Mouse (Mus musculus): Measurements from ENCODE around the gene Mst1r. TPM values are rescaled to one million over a fixed set of nuclear protein-coding genes. Genes with fewer than 3 reads are reported as not detected.

The Mst1r gene
- polyA plus RNA-seq, 1 experiment from 2014 or later, result 1.3 TPM

DNA sequence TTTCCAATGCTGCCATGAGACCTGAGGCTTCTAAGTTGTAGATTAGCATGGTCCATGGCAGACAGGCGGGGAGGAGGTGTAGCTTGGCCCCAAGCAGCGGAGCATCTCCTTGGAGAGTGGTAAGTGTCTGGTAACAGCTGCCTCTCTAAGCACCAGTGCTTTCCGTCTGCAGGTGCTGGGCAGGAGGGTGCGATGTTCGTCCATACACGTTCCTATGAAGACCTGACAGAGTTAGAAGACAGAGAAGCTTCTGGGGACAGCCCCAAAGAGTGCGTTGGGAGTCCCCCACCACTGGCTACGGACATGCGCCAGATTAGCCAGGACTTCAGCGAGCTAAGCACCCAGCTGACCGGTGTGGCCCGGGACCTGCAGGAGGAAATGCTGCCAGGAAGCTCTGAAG, 6.8 kb upstream of the Mst1r start:
- 65% methylated on average over 12 of the region's 12 CpGs for WGBS
- Histone ChIP-seq H3K9ac (no peak overlapping the region), H3K27me3 (peaks cover 42% of the 10 kb centered on the region), H3K4me1 (peaks cover 14% of the 10 kb centered on the region), H3K4me3 (replicated peaks) (no peak overlapping the region), H3K9me3 (no peaks in the 10 kb centered on the region), H3K36me3 (replicated peaks) (peaks cover 5% of the 10 kb centered on the region; the same call in 1 of the 2 replicates), H3K4me2 (no peak overlapping the region), H3K27ac (no peak overlapping the region)
- no peak for ATAC-seq (ENCODE audit: low FRiP score)

DNA sequence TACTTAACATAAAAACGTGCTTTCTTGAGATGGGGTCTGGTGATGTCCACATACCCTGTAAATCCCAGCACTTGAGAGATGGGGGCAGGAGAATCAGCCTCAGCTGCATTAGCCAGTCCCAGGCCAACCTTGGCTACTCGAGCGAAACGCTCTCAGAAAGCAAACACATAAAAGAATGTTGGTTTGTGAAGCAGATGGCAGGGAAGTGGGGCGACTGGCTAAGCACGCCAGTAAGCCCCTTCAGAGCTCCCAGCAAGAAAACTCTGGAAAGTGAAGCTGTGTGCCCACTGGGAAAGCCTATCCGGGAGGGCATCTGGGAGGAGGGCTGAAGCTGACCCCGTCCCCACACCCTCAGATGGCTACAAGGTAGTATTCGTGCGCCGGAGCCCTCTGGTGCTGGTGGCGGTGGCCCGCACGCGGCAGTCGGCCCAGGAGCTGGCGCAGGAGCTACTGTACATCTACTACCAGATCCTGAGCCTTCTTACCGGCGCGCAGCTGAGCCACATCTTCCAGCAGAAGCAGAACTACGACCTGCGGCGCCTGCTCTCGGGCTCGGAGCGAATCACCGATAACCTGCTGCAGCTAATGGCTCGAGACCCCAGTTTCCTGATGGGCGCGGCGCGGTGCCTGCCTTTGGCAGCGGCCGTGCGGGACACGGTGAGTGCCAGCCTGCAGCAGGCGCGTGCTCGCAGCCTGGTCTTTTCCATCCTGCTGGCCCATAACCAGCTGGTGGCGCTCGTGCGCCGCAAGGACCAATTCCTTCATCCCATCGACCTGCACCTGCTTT, 5.6 kb upstream of the Mst1r start:
- peaks cover 14% of the 10 kb centered on the region for H3K4me1 ChIP-seq
- peaks cover 49% of the 10 kb centered on the region for H3K27me3 ChIP-seq
- H3K27ac ChIP-seq, result 0 out of 2 replicates have a peak overlapping the region, but pooled peaks have one; percentile 31
- peak; percentile 54 for ATAC-seq (ENCODE audit: low FRiP score)
- 2% methylated on average over 44 of the region's 44 CpGs for WGBS
- H3K4me3 ChIP-seq (replicated peaks), result peak overlapping the region; percentile 31
- no peaks in the 10 kb centered on the region for H3K9me3 ChIP-seq
- peaks cover 5% of the 10 kb centered on the region; the same call in 1 of the 2 replicates for H3K36me3 ChIP-seq (replicated peaks)
- peak overlapping the region; percentile 57 for H3K4me2 ChIP-seq
- H3K9ac ChIP-seq, result peak overlapping the region; percentile 51

DNA sequence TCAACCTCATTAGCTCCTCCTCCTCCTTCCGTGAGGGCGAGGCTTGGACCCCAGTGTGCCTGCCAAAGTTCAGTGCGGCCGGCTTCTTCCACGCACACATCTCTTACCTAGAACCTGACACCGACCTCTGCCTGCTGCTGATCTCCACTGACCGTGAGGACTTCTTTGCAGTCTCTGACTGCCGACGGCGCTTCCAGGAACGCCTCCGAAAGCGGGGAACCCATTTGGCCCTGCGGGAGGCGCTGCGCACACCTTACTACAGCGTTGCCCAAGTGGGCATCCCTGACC, 5.1 kb upstream of the Mst1r start:
- Histone ChIP-seq H3K27me3 (peaks cover 53% of the 10 kb centered on the region), H3K4me1 (peaks cover 19% of the 10 kb centered on the region), H3K9ac (no peak overlapping the region), H3K36me3 (replicated peaks) (peaks cover 5% of the 10 kb centered on the region; the same call in 1 of the 2 replicates), H3K27ac (no peak overlapping the region), H3K4me2 (peak overlapping the region; percentile 57), H3K9me3 (no peaks in the 10 kb centered on the region), H3K4me3 (replicated peaks) (peak overlapping the region; percentile 31)
- 9% methylated on average over 17 of the region's 17 CpGs for WGBS
- ATAC-seq (ENCODE audit: low FRiP score), result no peak; the same call in 1 of the 2 replicates

DNA sequence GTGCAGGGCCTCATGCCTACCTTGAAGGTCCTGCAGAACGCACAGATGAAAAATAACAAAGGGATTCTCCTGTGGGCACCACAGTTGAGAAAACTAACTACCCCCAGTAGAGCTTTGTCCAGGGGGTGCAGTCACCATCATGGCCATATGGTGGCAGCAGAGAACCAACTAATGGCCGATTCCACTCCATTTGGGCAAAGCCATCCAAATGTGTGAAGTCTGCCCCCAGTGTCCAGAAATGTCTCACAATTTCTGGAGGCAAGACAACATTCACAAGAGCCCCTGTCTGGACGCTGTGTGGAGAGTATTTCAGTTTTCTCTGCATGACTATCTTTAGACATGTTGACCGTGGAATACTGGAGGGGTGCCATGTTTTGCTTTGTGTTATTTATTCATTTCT, 1.9 kb upstream of the Mst1r start:
- WGBS, result 7% methylated on average over 4 of the region's 4 CpGs
- Histone ChIP-seq H3K9me3 (no peaks in the 10 kb centered on the region), H3K4me2 (no peak overlapping the region), H3K4me1 (peaks cover 46% of the 10 kb centered on the region), H3K4me3 (replicated peaks) (no peak overlapping the region), H3K27ac (no peak overlapping the region), H3K27me3 (peaks cover 62% of the 10 kb centered on the region), H3K36me3 (replicated peaks) (0 out of 2 replicates have a peak, but pooled peaks cover 5% of the 10 kb centered on the region), H3K9ac (no peak overlapping the region)
- ATAC-seq (ENCODE audit: low FRiP score), result peak; percentile 56

DNA sequence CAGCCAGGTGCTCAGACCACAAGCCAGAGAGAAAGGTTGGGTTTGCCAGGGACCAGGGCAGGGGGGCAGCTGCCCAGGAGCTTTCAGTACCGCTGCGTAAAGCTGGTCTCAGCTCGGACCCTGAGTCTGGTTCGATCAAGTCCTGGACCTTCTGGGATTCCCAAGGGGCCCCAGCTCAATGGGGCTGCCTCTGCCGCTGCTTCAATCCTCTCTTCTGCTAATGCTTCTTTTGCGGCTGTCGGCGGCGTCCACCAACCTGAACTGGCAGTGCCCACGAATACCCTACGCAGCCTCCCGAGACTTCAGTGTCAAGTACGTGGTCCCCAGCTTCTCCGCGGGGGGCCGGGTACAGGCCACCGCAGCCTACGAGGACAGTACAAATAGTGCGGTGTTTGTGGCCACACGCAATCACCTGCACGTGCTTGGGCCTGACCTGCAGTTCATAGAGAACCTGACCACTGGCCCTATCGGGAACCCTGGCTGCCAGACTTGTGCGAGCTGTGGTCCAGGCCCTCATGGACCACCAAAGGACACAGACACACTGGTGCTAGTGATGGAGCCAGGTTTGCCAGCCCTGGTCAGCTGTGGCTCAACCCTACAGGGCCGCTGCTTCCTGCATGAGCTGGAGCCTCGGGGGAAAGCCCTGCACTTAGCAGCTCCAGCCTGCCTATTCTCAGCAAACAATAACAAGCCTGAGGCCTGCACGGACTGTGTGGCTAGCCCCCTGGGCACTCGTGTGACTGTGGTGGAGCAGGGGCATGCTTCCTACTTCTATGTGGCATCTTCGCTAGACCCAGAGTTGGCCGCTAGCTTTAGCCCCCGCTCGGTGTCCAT, 511 bp downstream of the Mst1r start:
- Histone ChIP-seq H3K4me3 (replicated peaks) (peak overlapping the region; percentile 22), H3K4me2 (peak overlapping the region; percentile 53), H3K27me3 (peaks cover 39% of the 10 kb centered on the region), H3K9me3 (no peaks in the 10 kb centered on the region), H3K4me1 (peaks cover 31% of the 10 kb centered on the region), H3K36me3 (replicated peaks) (no peaks in the 10 kb centered on the region), H3K27ac (no peak overlapping the region), H3K9ac (peak overlapping the region; percentile 8; the same call in 1 of the 2 replicates)
- 0 out of 2 replicates have a peak, but pooled peaks have one; percentile 12 for ATAC-seq (ENCODE audit: low FRiP score)
- 53% methylated on average over 31 of the region's 31 CpGs for WGBS

DNA sequence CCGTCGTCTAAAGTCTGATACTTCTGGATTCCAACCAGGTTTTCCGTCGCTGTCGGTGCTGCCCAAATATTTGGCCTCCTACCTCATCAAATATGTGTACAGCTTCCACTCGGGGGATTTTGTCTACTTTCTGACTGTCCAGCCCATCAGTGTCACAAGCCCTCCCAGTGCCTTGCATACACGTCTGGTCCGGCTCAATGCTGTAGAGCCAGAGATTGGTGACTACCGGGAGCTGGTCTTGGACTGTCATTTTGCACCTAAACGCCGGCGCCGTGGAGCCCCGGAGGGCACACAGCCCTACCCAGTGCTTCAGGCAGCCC, 1.1 kb downstream of the Mst1r start:
- Histone ChIP-seq H3K4me1 (peaks cover 31% of the 10 kb centered on the region), H3K4me3 (replicated peaks) (no peak overlapping the region), H3K27ac (no peak overlapping the region), H3K36me3 (replicated peaks) (no peaks in the 10 kb centered on the region), H3K9me3 (no peaks in the 10 kb centered on the region), H3K9ac (no peak overlapping the region), H3K27me3 (peaks cover 33% of the 10 kb centered on the region), H3K4me2 (no peak overlapping the region)
- ATAC-seq (ENCODE audit: low FRiP score), result no peak
- 88% methylated on average over 14 of the region's 14 CpGs for WGBS

DNA sequence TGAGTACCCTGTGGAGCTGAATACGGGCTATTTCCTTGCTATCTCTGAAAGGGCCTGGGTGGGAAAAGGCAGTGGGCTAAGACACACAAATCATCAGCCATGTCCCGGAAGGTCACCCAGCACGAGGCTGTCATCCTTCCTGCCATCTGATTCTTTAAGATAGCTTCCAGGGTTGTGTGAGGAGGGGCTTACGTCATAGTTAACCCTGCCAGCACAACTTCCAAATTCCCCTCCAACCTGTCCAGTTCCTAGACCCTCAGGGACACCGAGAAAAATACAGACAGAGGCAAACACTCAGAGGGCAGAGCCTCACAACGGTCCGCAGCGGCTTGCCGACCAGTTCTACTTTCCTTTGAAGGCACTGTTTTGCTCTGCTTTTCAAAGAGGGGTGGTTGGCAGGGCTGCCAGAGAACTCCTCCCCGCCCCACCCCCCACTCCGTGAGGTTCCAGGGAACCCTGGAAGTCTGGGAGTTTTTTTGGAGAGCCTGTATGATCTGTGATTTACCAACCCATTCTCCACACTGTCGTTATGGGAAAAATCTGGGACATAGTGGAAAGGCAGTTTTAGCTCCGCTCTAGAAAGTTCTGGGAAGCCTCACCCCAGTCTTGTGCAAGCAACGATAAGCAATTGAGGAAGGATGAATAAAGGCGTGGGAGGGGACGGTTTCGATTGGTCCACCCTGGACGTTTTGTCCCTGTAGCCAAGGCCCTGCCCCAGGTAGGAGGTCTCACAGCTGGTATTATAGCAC, 1.9 kb downstream of the Mst1r start:
- Histone ChIP-seq H3K36me3 (replicated peaks) (no peaks in the 10 kb centered on the region), H3K4me2 (peak overlapping the region; percentile 8; the same call in 1 of the 2 replicates), H3K9ac (0 out of 2 replicates have a peak overlapping the region, but pooled peaks have one; percentile 21), H3K27ac (no peak overlapping the region), H3K4me3 (replicated peaks) (no peak overlapping the region), H3K4me1 (peaks cover 31% of the 10 kb centered on the region), H3K9me3 (no peaks in the 10 kb centered on the region), H3K27me3 (peaks cover 27% of the 10 kb centered on the region)
- 31% methylated on average over 18 of the region's 18 CpGs for WGBS
- ATAC-seq (ENCODE audit: low FRiP score), result no peak

DNA sequence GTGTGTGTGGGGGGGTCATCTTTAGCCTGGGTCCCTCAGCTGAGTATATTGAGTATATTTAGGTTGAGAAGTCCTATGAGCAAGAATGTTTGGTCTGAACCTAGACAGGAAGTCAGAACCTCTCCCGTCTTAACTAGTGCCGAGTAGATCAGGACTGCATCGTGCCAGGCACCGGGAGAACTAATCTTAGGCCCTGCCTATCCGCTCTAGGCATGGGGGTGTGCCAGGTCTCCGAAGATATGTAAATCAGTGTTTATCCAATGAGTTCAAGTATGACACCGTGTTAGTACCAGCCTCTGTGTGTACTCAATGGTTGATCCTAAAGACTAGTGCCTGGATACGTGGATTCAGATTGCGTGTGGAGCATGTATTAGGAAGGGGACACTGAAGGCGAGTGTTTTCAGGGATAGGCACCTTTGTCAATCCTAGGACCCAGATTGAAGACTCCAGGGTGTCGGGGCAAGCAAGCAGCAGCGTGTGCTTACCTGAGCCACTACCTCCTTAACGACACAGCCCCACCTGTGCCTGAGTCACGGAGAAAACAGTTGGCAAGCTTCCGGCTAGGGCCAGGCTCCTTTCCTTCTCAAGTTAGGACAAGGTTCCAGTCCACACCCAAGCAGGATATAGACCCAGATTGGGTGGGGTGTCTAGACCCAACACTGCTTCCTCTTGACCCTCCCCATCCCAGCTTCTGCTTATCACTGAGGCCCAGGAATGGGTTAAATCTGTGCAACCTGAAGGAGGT, 3.5 kb downstream of the Mst1r start:
- H3K36me3 ChIP-seq (replicated peaks), result no peaks in the 10 kb centered on the region
- ATAC-seq (ENCODE audit: low FRiP score), result no peak
- H3K27me3 ChIP-seq, result peaks cover 30% of the 10 kb centered on the region
- no peak overlapping the region for H3K9ac ChIP-seq
- H3K9me3 ChIP-seq, result no peaks in the 10 kb centered on the region
- H3K4me1 ChIP-seq, result peaks cover 31% of the 10 kb centered on the region
- no peak overlapping the region for H3K4me2 ChIP-seq
- no peak overlapping the region for H3K4me3 ChIP-seq (replicated peaks)
- H3K27ac ChIP-seq, result no peak overlapping the region
- WGBS, result 91% methylated on average over 15 of the region's 15 CpGs

DNA sequence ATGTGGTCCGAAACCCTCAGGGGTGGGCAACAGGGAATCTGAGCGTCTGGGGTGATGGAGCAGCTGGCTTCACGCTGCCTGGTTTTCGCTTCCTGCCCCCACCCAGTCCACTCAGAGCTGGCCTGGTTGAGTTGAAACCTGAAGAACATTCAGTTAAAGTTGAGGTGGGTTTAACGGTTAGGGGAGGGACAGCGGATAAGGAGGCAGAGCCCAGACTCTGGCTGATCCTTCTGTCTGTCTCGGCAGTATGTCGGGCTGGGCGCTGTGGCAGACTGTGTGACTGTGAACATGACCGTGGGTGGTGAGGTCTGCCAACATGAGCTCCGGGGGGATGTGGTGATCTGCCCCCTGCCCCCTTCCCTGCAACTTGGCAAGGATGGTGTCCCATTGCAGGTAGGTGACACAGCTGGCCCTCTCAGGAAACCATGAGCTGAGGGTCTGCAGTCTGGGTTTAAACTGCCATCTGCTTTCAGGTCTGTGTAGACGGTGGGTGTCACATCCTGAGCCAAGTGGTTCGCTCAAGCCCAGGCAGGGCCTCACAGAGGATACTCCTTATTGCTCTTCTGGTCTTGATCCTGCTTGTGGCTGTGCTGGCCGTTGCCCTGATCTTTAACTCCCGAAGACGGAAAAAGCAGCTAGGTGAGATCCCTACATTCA, 8.2 kb downstream of the Mst1r start:
- Histone ChIP-seq H3K36me3 (replicated peaks) (no peaks in the 10 kb centered on the region), H3K4me2 (no peak overlapping the region), H3K4me1 (peaks cover 9% of the 10 kb centered on the region), H3K4me3 (replicated peaks) (no peak overlapping the region), H3K9ac (no peak overlapping the region), H3K27ac (no peak overlapping the region), H3K9me3 (no peaks in the 10 kb centered on the region), H3K27me3 (0 out of 2 replicates have a peak, but pooled peaks cover 4% of the 10 kb centered on the region)
- 83% methylated on average over 16 of the region's 16 CpGs for WGBS
- no peak for ATAC-seq (ENCODE audit: low FRiP score)

DNA sequence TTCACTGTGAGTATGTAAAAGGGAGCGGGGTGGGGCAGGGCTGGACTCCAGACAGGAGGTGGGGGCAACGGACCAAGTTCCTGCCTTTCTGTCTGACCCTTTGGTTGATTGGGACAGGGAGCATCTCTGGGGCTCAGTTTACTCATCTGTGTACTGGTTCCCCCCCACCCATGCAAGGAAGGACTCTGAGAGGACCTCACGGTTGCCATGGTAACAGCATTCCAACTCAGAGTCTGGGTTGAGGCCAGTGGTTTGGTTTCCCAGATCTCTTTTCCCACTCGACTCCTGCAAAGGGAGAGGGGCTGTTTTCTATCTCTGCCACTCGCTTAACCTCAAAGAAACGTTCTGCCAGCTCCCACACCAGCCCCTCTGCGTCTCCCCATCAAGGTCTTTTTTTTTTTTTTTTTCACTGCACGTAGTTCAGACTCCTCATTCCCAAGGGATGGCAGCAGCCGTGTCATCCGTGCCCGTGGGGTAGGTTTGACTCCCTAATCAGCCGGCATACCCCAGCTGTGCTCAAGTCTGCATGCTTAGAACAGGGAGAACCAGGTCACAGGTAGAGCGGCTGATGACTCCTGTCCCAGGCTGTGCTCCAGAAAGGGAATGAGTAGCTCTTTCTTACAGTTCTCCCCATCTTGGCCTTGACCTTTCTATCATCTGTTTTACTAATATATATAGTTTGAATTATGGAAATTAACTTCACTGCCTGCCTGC, 11.4 kb downstream of the Mst1r start:
- no peak overlapping the region for H3K27ac ChIP-seq
- H3K9me3 ChIP-seq, result no peaks in the 10 kb centered on the region
- whole genome bisulfite sequencing, result 46% methylated on average over 13 of the region's 13 CpGs
- H3K9ac ChIP-seq, result no peak overlapping the region
- H3K4me2 ChIP-seq, result no peak overlapping the region
- ATAC-seq (ENCODE audit: low FRiP score), result no peak
- H3K4me1 ChIP-seq, result peaks cover 9% of the 10 kb centered on the region
- no peaks in the 10 kb centered on the region for H3K36me3 ChIP-seq (replicated peaks)
- H3K27me3 ChIP-seq, result 0 out of 2 replicates have a peak, but pooled peaks cover 4% of the 10 kb centered on the region
- no peak overlapping the region for H3K4me3 ChIP-seq (replicated peaks)

DNA sequence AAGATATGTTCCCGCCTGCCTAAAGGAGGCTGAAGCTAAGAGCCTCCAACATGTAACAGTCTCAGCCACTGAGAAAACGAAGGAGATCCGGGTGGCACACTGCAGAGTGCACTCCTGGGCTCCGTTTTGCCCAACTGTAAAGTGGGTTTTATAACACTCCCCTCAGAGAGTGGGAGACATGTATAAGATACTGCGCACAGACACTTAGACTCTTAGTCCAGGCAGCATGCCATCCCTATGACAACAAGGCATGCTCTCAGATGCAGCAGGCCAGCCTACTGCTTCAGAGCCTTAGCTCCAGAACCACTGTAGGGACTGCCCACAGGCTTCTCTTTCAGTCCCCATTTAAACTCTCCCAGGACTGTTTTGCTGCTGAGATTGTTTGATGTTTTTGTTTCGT, 12.2 kb downstream of the Mst1r start:
- Histone ChIP-seq H3K9me3 (no peaks in the 10 kb centered on the region), H3K27me3 (0 out of 2 replicates have a peak, but pooled peaks cover 4% of the 10 kb centered on the region), H3K9ac (no peak overlapping the region), H3K4me3 (replicated peaks) (no peak overlapping the region), H3K4me2 (no peak overlapping the region), H3K4me1 (peaks cover 11% of the 10 kb centered on the region), H3K27ac (no peak overlapping the region), H3K36me3 (replicated peaks) (no peaks in the 10 kb centered on the region)
- ATAC-seq (ENCODE audit: low FRiP score), result no peak
- WGBS, result 89% methylated on average over 6 of the region's 6 CpGs

All from forebrain, embryonic 12.5 days (tissue).